Mouse (Mus musculus): ENCODE measurements around the gene Terb1.

GRCm38 (mm10) chr8:104536028-104536427, 26.3 kb upstream of the Terb1 start:
- no peak for TF ChIP-seq CTCF (conservative IDR thresholded peaks at IDR 0.05; ENCODE audit: low read length)
- no peak for TF ChIP-seq NANOG (IDR thresholded peaks at IDR 0.05; ENCODE audit: borderline replicate concordance, low read length)
